Mouse (Mus musculus): ENCODE measurements around the gene Ucn2. TPM values are rescaled to one million over a fixed set of nuclear protein-coding genes. Genes with fewer than 3 reads are reported as not detected.
A peak's percentile ranks its signal among the peaks of the same experiment; 100 is the strongest.

Gene Ucn2
- polyA plus RNA-seq, 1 experiment from 2014 or later: not detected

DNA sequence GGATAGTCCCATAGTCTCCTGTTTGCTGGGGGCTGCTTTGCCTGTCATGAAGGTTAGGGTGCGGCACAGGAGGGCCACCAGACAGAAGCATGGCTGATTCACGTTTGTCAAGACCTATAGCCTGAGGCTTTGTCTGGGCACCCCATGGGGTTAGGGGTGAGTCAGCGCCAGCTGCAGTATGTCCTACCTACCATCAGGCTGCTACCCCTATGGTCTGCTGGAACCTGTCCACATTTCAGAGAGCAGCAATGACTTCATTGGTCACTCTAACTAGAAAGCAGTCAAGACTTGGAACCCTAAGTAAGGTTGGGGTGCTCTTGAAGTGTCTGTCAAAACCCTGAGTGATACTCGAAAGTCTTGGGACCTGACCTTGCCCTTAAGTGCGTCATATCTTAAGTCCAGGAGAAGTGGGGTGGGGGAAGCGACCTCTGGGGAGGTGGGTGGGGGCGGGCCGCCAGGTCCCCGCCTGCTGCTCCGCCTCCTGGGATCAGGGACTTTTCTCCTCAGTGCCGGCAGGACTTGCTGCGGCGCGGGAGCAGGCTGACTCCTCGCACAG is 32.7 kb upstream of the Ucn2 start, which contains the start of gene Col7a1:
Col7a1 (plus strand) TSS at position 506 of the 556 bp plus-strand sequence.
- H3K4me1 ChIP-seq (ENCODE audit: insufficient read depth): no peaks in the 10 kb centered on the region
- no peak for TF ChIP-seq CTCF (IDR thresholded peaks at IDR 0.05; ENCODE audit: low read depth)
- DNase-seq: no peak
- no peak within 1 kb of the TSS for H3K27ac ChIP-seq (ENCODE audit: low read depth)
- no peaks in the 10 kb centered on the region for H3K9me3 ChIP-seq (ENCODE audit: low read depth, low read length)
- no peak; the same call in 1 of the 2 replicates for ATAC-seq (ENCODE audit: insufficient read depth)
- peak within 1 kb of the TSS; percentile 23 for H3K9ac ChIP-seq
- H3K27me3 ChIP-seq (ENCODE audit: insufficient read depth, low read length): peaks cover 11% of the 10 kb centered on the region; the same call in 1 of the 2 replicates
- H3K36me3 ChIP-seq (ENCODE audit: insufficient read depth): peaks cover 26% of the 10 kb centered on the region
- peak within 1 kb of the TSS; percentile 53 for H3K4me2 ChIP-seq
- 9% methylated on average over 15 of the region's 15 CpGs for WGBS
- peak within 1 kb of the TSS; percentile 18 for H3K4me3 ChIP-seq (ENCODE audit: low read depth, low read length)

GRCm38 (mm10) chr9:108955241-108955640 is 30.6 kb upstream of the Ucn2 start:
- Histone ChIP-seq H3K9ac (no peak overlapping the region), H3K4me3 (ENCODE audit: low read depth, low read length) (no peak overlapping the region), H3K36me3 (ENCODE audit: insufficient read depth) (peaks cover 6% of the 10 kb centered on the region; the same call in 1 of the 2 replicates), H3K9me3 (ENCODE audit: low read depth, low read length) (no peaks in the 10 kb centered on the region), H3K4me1 (ENCODE audit: insufficient read depth) (no peaks in the 10 kb centered on the region), H3K27ac (ENCODE audit: low read depth) (no peak overlapping the region), H3K27me3 (ENCODE audit: insufficient read depth, low read length) (peaks cover 11% of the 10 kb centered on the region; the same call in 1 of the 2 replicates), H3K4me2 (no peak overlapping the region)
- WGBS: 82% methylated on average over 11 of the region's 11 CpGs
- ATAC-seq (ENCODE audit: insufficient read depth): no peak
- no peak for DNase-seq
- no peak for TF ChIP-seq CTCF (IDR thresholded peaks at IDR 0.05; ENCODE audit: low read depth)

DNA sequence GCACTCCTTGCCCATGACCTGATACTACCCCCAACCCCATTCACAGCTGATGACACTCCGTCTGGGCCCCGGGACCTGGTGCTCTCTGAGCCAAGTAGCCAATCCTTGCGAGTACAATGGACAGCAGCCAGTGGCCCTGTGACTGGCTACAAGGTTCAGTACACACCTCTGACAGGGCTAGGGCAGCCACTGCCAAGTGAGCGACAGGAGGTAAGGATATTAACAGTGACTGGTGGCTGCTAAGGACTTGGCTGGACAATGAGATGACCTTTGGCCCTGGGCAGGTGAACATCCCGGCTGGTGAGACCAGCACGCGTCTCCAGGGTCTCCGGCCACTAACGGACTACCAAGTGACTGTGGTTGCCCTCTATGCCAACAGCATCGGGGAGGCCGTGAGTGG is 30.0 kb upstream of the Ucn2 start:
- ATAC-seq (ENCODE audit: insufficient read depth) (no peak), DNase-seq (no peak)
- Histone ChIP-seq H3K4me2 (no peak overlapping the region), H3K27me3 (ENCODE audit: insufficient read depth, low read length) (peaks cover 11% of the 10 kb centered on the region; the same call in 1 of the 2 replicates), H3K4me1 (ENCODE audit: insufficient read depth) (no peaks in the 10 kb centered on the region), H3K36me3 (ENCODE audit: insufficient read depth) (0 out of 2 replicates have a peak, but pooled peaks cover under 1% of the 10 kb centered on the region), H3K9ac (no peak overlapping the region), H3K27ac (ENCODE audit: low read depth) (no peak overlapping the region), H3K4me3 (ENCODE audit: low read depth, low read length) (no peak overlapping the region), H3K9me3 (ENCODE audit: low read depth, low read length) (no peaks in the 10 kb centered on the region)
- no peak for TF ChIP-seq CTCF (IDR thresholded peaks at IDR 0.05; ENCODE audit: low read depth)
- WGBS: 90% methylated on average over 11 of the region's 11 CpGs

DNA sequence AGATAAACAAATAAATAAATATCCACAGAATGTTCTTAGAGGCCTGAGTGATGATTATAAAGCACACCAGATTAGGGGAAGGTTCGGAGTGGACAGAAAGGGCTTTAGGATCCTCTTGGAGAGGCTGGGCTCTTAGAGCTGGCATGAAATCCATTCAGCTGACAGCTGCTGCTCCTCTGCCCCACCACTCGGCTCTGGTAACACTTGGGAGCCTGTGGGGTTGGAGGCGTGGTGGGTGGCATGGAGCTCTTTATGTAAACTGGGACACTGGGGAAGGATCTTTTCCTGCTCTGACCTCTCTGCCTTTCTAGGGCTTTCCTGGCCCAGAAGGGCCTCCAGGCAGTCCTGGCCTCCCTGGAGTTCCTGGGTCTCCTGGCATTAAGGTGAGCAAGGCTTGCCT is 22.2 kb upstream of the Ucn2 start:
- DNase-seq (no peak), ATAC-seq (ENCODE audit: insufficient read depth) (no peak)
- H3K27ac ChIP-seq (ENCODE audit: low read depth): no peak overlapping the region
- H3K27me3 ChIP-seq (ENCODE audit: insufficient read depth, low read length): no peaks in the 10 kb centered on the region
- H3K9me3 ChIP-seq (ENCODE audit: low read depth, low read length): no peaks in the 10 kb centered on the region
- no peak overlapping the region for H3K9ac ChIP-seq
- H3K4me3 ChIP-seq (ENCODE audit: low read depth, low read length): no peak overlapping the region
- no peak overlapping the region for H3K4me2 ChIP-seq
- no peak for TF ChIP-seq CTCF (IDR thresholded peaks at IDR 0.05; ENCODE audit: low read depth)
- 58% methylated on average over 3 of the region's 3 CpGs for WGBS
- no peaks in the 10 kb centered on the region for H3K36me3 ChIP-seq (ENCODE audit: insufficient read depth)
- no peaks in the 10 kb centered on the region for H3K4me1 ChIP-seq (ENCODE audit: insufficient read depth)

GRCm38 (mm10) chr9:108964338-108964737 is 21.5 kb upstream of the Ucn2 start:
- Histone ChIP-seq H3K27ac (ENCODE audit: low read depth) (no peak overlapping the region), H3K36me3 (ENCODE audit: insufficient read depth) (no peaks in the 10 kb centered on the region), H3K4me2 (no peak overlapping the region), H3K4me1 (ENCODE audit: insufficient read depth) (no peaks in the 10 kb centered on the region), H3K27me3 (ENCODE audit: insufficient read depth, low read length) (no peaks in the 10 kb centered on the region), H3K9ac (no peak overlapping the region), H3K4me3 (ENCODE audit: low read depth, low read length) (no peak overlapping the region), H3K9me3 (ENCODE audit: low read depth, low read length) (no peaks in the 10 kb centered on the region)
- WGBS: 76% methylated on average over 6 of the region's 6 CpGs
- no peak for DNase-seq
- TF ChIP-seq CTCF (IDR thresholded peaks at IDR 0.05; ENCODE audit: low read depth): no peak
- no peak for ATAC-seq (ENCODE audit: insufficient read depth)

- no peak for ATAC-seq (ENCODE audit: insufficient read depth)
- Histone ChIP-seq H3K4me1 (ENCODE audit: insufficient read depth) (no peaks in the 10 kb centered on the region), H3K27ac (ENCODE audit: low read depth) (no peak overlapping the region), H3K9me3 (ENCODE audit: low read depth, low read length) (no peaks in the 10 kb centered on the region), H3K4me3 (ENCODE audit: low read depth, low read length) (no peak overlapping the region), H3K27me3 (ENCODE audit: insufficient read depth, low read length) (no peaks in the 10 kb centered on the region), H3K36me3 (ENCODE audit: insufficient read depth) (no peaks in the 10 kb centered on the region), H3K9ac (no peak overlapping the region), H3K4me2 (no peak overlapping the region)
- 77% methylated on average over 8 of the region's 8 CpGs for WGBS
- no peak for DNase-seq
- no peak for TF ChIP-seq CTCF (IDR thresholded peaks at IDR 0.05; ENCODE audit: low read depth)
Observed at GRCm38 (mm10) chr9:108970623-108971022, 15.2 kb upstream of the Ucn2 start.

DNA sequence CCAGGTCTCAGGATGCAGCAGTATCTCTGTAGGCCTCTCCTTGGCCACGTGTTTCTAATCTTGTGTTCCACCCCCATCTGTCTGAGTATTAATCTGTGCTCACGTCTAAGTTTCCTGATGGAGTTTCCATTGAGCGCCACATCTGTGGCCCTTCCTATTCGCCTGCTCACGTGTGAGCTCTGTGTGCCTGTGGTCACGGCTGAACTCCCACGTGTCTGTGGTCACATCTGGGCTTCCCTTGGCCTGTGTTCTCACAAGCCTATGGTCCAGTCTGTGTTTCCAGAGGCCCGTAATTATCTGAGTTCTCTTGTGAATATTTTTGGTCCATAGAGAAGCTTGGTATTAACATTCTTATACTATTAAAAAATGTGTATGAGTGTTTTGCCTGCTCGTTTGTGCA is 9.3 kb upstream of the Ucn2 start:
- Histone ChIP-seq H3K4me2 (no peak overlapping the region), H3K4me1 (ENCODE audit: insufficient read depth) (no peaks in the 10 kb centered on the region), H3K4me3 (ENCODE audit: low read depth, low read length) (no peak overlapping the region), H3K27ac (ENCODE audit: low read depth) (no peak overlapping the region), H3K36me3 (ENCODE audit: insufficient read depth) (no peaks in the 10 kb centered on the region), H3K9ac (no peak overlapping the region), H3K27me3 (ENCODE audit: insufficient read depth, low read length) (no peaks in the 10 kb centered on the region), H3K9me3 (ENCODE audit: low read depth, low read length) (no peaks in the 10 kb centered on the region)
- no peak for TF ChIP-seq CTCF (IDR thresholded peaks at IDR 0.05; ENCODE audit: low read depth)
- WGBS: 75% methylated on average over 9 of the region's 9 CpGs
- no peak for DNase-seq
- ATAC-seq (ENCODE audit: insufficient read depth): no peak
